Mouse (Mus musculus): Measurements from ENCODE around the gene Grid1. TPM values are rescaled to one million over a fixed set of nuclear protein-coding genes. Genes with fewer than 3 reads are reported as not detected.

The Grid1 gene
- polyA plus RNA-seq, 1 experiment = not detected

GRCm38 (mm10) chr14:35393591-35393990, 573.7 kb downstream of the Grid1 start:
- no peak for TF ChIP-seq POLR2A (IDR thresholded peaks at IDR 0.05; ENCODE audit: low read depth, low read length)
- no peak for TF ChIP-seq CTCF (IDR thresholded peaks at IDR 0.05; ENCODE audit: borderline replicate concordance, insufficient read depth, low read length)
- no peak overlapping the region for H3K27ac ChIP-seq (ENCODE audit: insufficient read depth, low read length)
- H3K4me3 ChIP-seq (ENCODE audit: insufficient read depth, low read length) = no peak overlapping the region
- H3K4me1 ChIP-seq (ENCODE audit: control insufficient read depth, insufficient read depth, low read length) = no peaks in the 10 kb centered on the region

- Histone ChIP-seq H3K27ac (ENCODE audit: insufficient read depth, low read length) (no peak overlapping the region), H3K4me1 (ENCODE audit: control insufficient read depth, insufficient read depth, low read length) (no peaks in the 10 kb centered on the region), H3K4me3 (ENCODE audit: insufficient read depth, low read length) (no peak overlapping the region)
- no peak for TF ChIP-seq POLR2A (IDR thresholded peaks at IDR 0.05; ENCODE audit: low read depth, low read length)
- no peak for TF ChIP-seq CTCF (IDR thresholded peaks at IDR 0.05; ENCODE audit: borderline replicate concordance, insufficient read depth, low read length)
Measured at GRCm38 (mm10) chr14:35404249-35404908, 584.5 kb downstream of the Grid1 start.

DNA sequence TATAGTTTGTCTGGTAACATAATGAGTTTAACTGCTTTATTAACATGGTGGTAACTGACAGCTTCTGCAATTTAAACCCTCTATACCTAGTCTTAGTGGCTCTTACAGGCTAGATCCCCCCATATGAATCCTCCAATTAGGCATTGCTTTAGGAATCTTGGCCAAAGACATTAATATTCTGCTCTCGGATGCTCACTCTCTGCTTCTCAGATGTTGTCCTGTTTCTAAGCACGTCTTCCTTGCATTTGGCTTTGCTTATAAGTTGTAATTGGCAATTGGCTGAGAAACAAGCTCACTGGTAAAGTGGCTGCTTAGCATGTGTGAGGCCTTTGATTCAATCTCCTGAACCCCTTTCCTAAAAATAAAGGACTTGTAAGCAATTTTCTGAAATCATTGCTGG, 610.4 kb downstream of the Grid1 start:
- no peak for TF ChIP-seq CTCF (IDR thresholded peaks at IDR 0.05; ENCODE audit: borderline replicate concordance, insufficient read depth, low read length)

GRCm38 (mm10) chr14:35453702-35454101, 633.8 kb downstream of the Grid1 start:
- Histone ChIP-seq H3K27ac (ENCODE audit: insufficient read depth, low read length) (no peak overlapping the region), H3K4me3 (ENCODE audit: insufficient read depth, low read length) (no peak overlapping the region), H3K4me1 (ENCODE audit: control insufficient read depth, insufficient read depth, low read length) (no peaks in the 10 kb centered on the region)
- TF ChIP-seq POLR2A (IDR thresholded peaks at IDR 0.05; ENCODE audit: low read depth, low read length) (no peak), CTCF (IDR thresholded peaks at IDR 0.05; ENCODE audit: borderline replicate concordance, insufficient read depth, low read length) (no peak)

More for the DNA sequence above, 610.4 kb downstream of the Grid1 start:
- Histone ChIP-seq H3K4me1 (ENCODE audit: control insufficient read depth, insufficient read depth, low read length) (no peaks in the 10 kb centered on the region), H3K27ac (ENCODE audit: insufficient read depth, low read length) (no peak overlapping the region), H3K4me3 (ENCODE audit: insufficient read depth, low read length) (no peak overlapping the region)

- H3K4me3 ChIP-seq (ENCODE audit: insufficient read depth, low read length) = no peak overlapping the region
- TF ChIP-seq POLR2A (IDR thresholded peaks at IDR 0.05; ENCODE audit: low read depth, low read length) = no peak
- no peak for TF ChIP-seq CTCF (IDR thresholded peaks at IDR 0.05; ENCODE audit: borderline replicate concordance, insufficient read depth, low read length)
- no peak overlapping the region for H3K27ac ChIP-seq (ENCODE audit: insufficient read depth, low read length)
- no peaks in the 10 kb centered on the region for H3K4me1 ChIP-seq (ENCODE audit: control insufficient read depth, insufficient read depth, low read length)
Measured at GRCm38 (mm10) chr14:35468254-35468653, 648.3 kb downstream of the Grid1 start.

DNA sequence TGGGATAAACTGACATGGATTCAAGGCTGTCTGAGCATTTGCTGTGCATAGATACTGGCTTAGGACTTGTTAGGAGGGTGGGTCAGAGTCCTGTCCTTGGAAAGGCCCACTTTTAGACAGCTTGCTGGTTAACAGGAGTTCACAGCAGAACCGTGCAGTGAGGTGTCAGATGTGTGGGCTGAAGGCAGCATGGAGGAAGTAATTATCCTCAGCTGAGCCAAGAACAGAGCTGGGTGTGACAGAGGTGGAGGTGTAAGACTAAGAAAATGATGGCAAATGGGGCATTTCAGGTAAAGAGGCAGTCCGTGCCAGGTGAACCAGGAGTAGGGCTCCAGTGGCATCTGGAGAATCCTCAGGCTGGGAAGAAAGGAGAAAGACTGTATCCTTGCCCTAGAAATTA, 666.1 kb downstream of the Grid1 start:
- no peak overlapping the region for H3K4me3 ChIP-seq (ENCODE audit: insufficient read depth, low read length)
- no peak overlapping the region for H3K27ac ChIP-seq (ENCODE audit: insufficient read depth, low read length)
- no peaks in the 10 kb centered on the region for H3K4me1 ChIP-seq (ENCODE audit: control insufficient read depth, insufficient read depth, low read length)
- TF ChIP-seq CTCF (IDR thresholded peaks at IDR 0.05; ENCODE audit: borderline replicate concordance, insufficient read depth, low read length) (no peak), POLR2A (IDR thresholded peaks at IDR 0.05; ENCODE audit: low read depth, low read length) (no peak)

DNA sequence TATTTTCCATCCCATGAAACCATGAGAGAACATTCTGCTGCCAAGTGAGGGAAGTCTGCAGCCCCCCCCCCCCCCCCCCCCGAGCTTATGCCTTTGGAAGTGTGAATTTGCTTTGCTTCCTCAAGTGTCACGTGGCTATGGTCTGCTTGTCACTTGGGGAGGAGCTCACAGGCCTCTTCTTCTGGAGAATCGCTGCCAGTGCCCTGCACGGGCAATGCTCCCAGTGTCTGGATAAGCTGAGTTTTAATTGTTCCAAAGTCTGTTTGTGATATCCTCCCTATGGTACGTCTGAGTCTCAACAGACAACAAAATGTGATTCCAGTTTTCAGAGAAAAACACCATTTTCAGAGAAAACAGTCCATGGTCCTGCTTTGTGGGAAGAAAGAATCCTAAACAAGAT, 682.4 kb downstream of the Grid1 start:
- Histone ChIP-seq H3K4me1 (ENCODE audit: control insufficient read depth, insufficient read depth, low read length) (no peaks in the 10 kb centered on the region), H3K27ac (ENCODE audit: insufficient read depth, low read length) (no peak overlapping the region), H3K4me3 (ENCODE audit: insufficient read depth, low read length) (no peak overlapping the region)
- no peak for TF ChIP-seq CTCF (IDR thresholded peaks at IDR 0.05; ENCODE audit: borderline replicate concordance, insufficient read depth, low read length)

DNA sequence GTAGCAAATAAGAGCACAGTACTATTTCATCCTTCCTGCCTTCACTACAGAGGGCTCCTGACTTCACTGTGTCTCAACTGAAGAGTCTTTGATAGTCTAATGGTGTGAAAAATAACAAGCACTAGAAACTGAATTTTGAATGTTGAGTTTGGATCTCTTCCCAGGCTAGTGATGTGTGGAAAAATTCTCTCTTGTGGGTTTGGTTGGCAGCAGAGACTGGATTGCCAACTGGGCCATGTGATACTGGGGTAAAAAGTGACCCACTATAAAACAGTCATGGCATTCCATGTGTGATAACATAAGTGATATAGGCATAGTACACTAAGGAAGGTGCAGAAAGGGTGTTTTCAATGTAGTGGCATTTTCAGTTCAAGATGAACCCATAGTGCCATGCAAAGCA, 699.5 kb downstream of the Grid1 start:
- no peak overlapping the region for H3K4me3 ChIP-seq (ENCODE audit: insufficient read depth, low read length)

GRCm38 (mm10) chr14:35538835-35539234, 718.9 kb downstream of the Grid1 start:
- H3K4me3 ChIP-seq (ENCODE audit: insufficient read depth, low read length) = no peak overlapping the region
- H3K27ac ChIP-seq (ENCODE audit: insufficient read depth, low read length) = no peak overlapping the region
- H3K4me1 ChIP-seq (ENCODE audit: control insufficient read depth, insufficient read depth, low read length) = no peaks in the 10 kb centered on the region
- no peak for TF ChIP-seq CTCF (IDR thresholded peaks at IDR 0.05; ENCODE audit: borderline replicate concordance, insufficient read depth, low read length)
- no peak for TF ChIP-seq POLR2A (IDR thresholded peaks at IDR 0.05; ENCODE audit: low read depth, low read length)

More for the DNA sequence above, 699.5 kb downstream of the Grid1 start:
- no peak for TF ChIP-seq POLR2A (IDR thresholded peaks at IDR 0.05; ENCODE audit: low read depth, low read length)
- TF ChIP-seq CTCF (IDR thresholded peaks at IDR 0.05; ENCODE audit: borderline replicate concordance, insufficient read depth, low read length) = no peak
- Histone ChIP-seq H3K4me1 (ENCODE audit: control insufficient read depth, insufficient read depth, low read length) (no peaks in the 10 kb centered on the region), H3K27ac (ENCODE audit: insufficient read depth, low read length) (no peak overlapping the region)

DNA sequence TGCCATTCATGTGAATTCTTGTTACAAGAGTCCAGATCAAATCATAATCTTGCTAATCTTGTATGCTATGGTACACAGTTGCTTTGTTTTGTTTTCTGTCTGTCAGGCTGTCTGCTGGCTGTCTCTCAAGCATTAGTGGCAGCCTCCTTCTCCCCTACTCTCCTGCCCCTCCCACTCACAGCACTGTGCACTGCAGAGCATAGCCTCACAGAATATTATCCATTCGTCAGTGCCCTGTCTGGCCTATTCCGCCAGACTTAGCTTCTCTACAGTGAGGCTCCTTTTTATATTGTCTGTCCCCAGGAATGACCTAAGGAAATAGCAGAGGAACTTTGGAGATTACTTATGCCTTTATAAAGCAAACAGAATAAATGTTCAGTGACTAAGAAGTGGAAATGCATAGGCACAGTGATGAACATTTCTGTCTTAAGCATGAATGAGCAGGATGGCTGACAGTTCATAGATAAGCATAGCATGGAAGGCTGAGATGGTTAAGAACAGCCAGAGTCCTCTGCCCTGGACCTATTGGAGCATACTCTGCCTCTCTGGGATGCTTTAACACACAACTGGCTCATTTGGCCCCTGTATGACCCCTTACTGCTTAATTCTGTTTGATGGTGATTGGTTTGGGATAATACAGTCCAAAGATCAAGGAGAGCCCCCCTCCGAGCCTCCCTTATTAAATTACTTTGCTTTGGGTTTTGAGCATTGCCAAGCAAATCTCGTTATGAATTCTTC, 721.5 kb downstream of the Grid1 start:
- Histone ChIP-seq H3K4me3 (ENCODE audit: insufficient read depth, low read length) (no peak overlapping the region), H3K27ac (ENCODE audit: insufficient read depth, low read length) (no peak overlapping the region), H3K4me1 (ENCODE audit: control insufficient read depth, insufficient read depth, low read length) (no peaks in the 10 kb centered on the region)
- TF ChIP-seq CTCF (IDR thresholded peaks at IDR 0.05; ENCODE audit: borderline replicate concordance, insufficient read depth, low read length) (no peak), POLR2A (IDR thresholded peaks at IDR 0.05; ENCODE audit: low read depth, low read length) (no peak)

All from embryonic fibroblast, embryonic 13.5 days (primary cell).